Mouse (Mus musculus) neural tube, embryonic 15.5 days (tissue): ENCODE data around the gene Dcaf4. TPM values are rescaled to one million over a fixed set of nuclear protein-coding genes. Genes with fewer than 3 reads are reported as not detected.
A peak's percentile ranks its signal among the peaks of the same experiment; 100 is the strongest.

Experiments used
- ATAC-seq: fragments of 200-750 bp; cut with Nextera tagmentation; 2 replicates; pipeline ENCODE4 v1.8.0; 2017; ENCODE audit warnings: mild to moderate bottlenecking, moderate TSS enrichment, moderate library complexity; ENCODE audit not compliant: low FRiP score
- H3K27ac ChIP-seq: fragments of 300-500 bp; sonication (generic); replicated peaks from 2 replicates; pipeline ENCODE4 v1.5.1; 2015; ENCODE audit warnings: mild to moderate bottlenecking, inconsistent platforms
- H3K27me3 ChIP-seq: fragments of 300-500 bp; sonication (generic); replicated peaks from 2 replicates; pipeline ENCODE4 v1.6.1; 2015; ENCODE audit warnings: inconsistent platforms
- H3K36me3 ChIP-seq: fragments of 300-500 bp; sonication (generic); 2 replicates; pipeline ENCODE4 v1.6.1; 2015; ENCODE audit warnings: inconsistent platforms
- H3K4me1 ChIP-seq: fragments of 300-500 bp; sonication (generic); 2 replicates; pipeline ENCODE4 v1.6.1; 2015; ENCODE audit warnings: inconsistent platforms
- H3K4me2 ChIP-seq: fragments of 300-500 bp; sonication (generic); 2 replicates; pipeline ENCODE4 v1.6.1; 2015; ENCODE audit warnings: inconsistent platforms, mild to moderate bottlenecking, moderate library complexity
- H3K4me3 ChIP-seq: fragments of 300-500 bp; sonication (generic); replicated peaks from 2 replicates; pipeline ENCODE4 v1.5.1; 2015; ENCODE audit warnings: mild to moderate bottlenecking, inconsistent platforms
- H3K9ac ChIP-seq: fragments of 300-500 bp; sonication (generic); replicated peaks from 2 replicates; pipeline ENCODE4 v1.6.1; 2015; ENCODE audit warnings: mild to moderate bottlenecking, inconsistent platforms
- H3K9me3 ChIP-seq: fragments of 300-500 bp; sonication (generic); replicated peaks from 2 replicates; pipeline ENCODE4 v1.6.1; 2016; ENCODE audit warnings: inconsistent platforms
- WGBS: fragments of 180-500 bp; shearing (Covaris S2); methylation state at CpG from one replicate; pipeline ENCODE4 v1.1.7; 2015; ENCODE audit warnings: mixed read lengths; 5-methylcytosine and 5-hydroxymethylcytosine counted together
- polyA plus RNA-seq: library from polyadenylated mRNA; unstranded; fragments of >200 nt; fragmentation: Nextera tagmentation; extraction: Ambion mirVana; gene quantifications from 2 replicates; pipeline ENCODE4 v1.2.1, GENCODE M21; 2015

Gene Dcaf4
- polyA plus RNA-seq, 1 experiment from 2014 or later = 46.1 TPM

DNA sequence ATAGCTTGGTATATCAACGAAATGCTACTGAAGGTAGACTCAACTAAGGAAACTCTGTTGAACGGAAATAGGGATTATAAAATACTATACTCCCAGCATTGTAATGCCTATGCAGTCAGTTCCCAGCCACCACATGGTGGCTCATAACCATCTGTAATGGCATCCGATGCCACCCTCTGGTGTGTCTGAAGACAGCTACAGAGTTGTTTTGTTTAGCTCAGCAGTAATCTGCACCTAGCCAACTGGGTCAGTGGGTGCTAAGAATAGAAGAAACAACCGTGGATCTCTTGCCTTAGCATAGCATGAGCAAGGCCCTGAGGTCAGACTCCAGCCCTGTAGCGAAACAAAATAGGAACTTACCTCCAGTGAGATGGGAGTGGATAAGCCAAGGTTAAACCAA, 4.1 kb downstream of the Dcaf4 start:
- H3K27me3 ChIP-seq = no peaks in the 10 kb centered on the region
- peaks cover 29% of the 10 kb centered on the region for H3K4me1 ChIP-seq
- no peaks in the 10 kb centered on the region for H3K9me3 ChIP-seq
- no peak overlapping the region for H3K9ac ChIP-seq
- no peak overlapping the region for H3K4me2 ChIP-seq
- 77% methylated on average over 5 of the region's 5 CpGs for WGBS
- no peak overlapping the region for H3K4me3 ChIP-seq
- H3K27ac ChIP-seq = no peak overlapping the region
- ATAC-seq = no peak
- 0 out of 2 replicates have a peak, but pooled peaks cover 4% of the 10 kb centered on the region for H3K36me3 ChIP-seq

DNA sequence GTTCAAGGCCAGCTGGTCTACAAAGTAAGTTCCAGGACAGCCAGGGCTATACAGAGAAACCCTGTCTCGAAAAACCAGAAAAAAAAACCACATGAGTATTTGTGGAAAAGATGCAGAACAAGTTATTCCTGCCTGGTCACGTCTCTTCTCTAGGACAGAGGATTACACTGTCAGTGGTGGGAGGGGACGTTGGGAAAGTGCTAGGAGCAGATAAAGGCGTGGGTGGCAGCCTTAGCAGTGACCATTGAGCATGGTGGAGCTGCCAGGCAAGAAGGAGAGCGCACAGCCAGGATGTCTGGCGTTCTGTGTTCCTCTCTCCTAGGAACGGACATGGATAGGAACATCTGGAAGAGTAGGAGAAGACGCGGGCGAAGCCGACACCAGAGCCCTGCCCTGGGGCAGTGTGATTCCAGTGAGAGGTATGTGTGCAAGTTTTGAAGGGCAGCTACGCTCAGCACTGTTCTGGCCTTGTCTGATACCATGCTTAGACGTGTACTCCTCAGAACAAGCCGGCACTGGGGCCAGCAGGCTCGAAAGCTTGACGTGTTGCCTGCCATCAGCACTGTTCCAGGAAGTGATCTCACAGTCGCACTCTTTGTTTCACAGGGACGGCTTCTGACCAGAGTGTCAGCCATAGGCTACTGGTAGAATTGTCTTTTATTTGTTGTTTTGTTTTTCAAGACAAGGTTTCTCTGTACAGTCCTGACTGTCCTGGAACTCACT, 5.7 kb downstream of the Dcaf4 start:
- peaks cover 12% of the 10 kb centered on the region; the same call in 1 of the 2 replicates for H3K36me3 ChIP-seq
- no peak overlapping the region for H3K9ac ChIP-seq
- H3K4me2 ChIP-seq = no peak overlapping the region
- no peaks in the 10 kb centered on the region for H3K27me3 ChIP-seq
- no peak for ATAC-seq
- 87% methylated on average over 18 of the region's 18 CpGs for WGBS
- no peaks in the 10 kb centered on the region for H3K9me3 ChIP-seq
- peaks cover 23% of the 10 kb centered on the region for H3K4me1 ChIP-seq
- no peak overlapping the region for H3K4me3 ChIP-seq
- no peak overlapping the region for H3K27ac ChIP-seq

DNA sequence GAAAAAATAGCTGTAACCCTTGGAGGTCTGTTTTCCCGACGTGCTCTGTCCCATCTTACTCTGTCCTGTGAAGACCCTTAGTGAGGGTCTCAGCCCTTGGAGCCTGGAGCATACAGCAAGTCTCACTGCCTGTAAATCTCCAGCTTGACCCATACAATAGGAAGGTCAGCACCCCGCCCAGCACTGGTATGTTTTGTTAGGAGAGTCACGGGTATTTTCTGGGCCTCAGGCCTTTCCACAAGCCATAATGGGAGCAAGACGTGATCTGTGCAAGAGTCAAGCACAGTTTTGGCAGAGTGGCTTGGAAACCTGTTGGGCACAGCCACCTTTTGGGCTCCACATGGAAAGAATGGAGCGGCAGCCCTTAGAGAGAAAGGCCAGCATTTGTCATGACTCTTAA, 7.5 kb downstream of the Dcaf4 start:
- Histone ChIP-seq H3K4me2 (no peak overlapping the region), H3K36me3 (peaks cover 29% of the 10 kb centered on the region), H3K4me1 (peaks cover 6% of the 10 kb centered on the region; the same call in 1 of the 2 replicates), H3K9me3 (no peaks in the 10 kb centered on the region), H3K9ac (no peak overlapping the region), H3K4me3 (no peak overlapping the region), H3K27me3 (no peaks in the 10 kb centered on the region), H3K27ac (no peak overlapping the region)
- WGBS = 42% methylated on average over 6 of the region's 6 CpGs
- no peak for ATAC-seq

DNA sequence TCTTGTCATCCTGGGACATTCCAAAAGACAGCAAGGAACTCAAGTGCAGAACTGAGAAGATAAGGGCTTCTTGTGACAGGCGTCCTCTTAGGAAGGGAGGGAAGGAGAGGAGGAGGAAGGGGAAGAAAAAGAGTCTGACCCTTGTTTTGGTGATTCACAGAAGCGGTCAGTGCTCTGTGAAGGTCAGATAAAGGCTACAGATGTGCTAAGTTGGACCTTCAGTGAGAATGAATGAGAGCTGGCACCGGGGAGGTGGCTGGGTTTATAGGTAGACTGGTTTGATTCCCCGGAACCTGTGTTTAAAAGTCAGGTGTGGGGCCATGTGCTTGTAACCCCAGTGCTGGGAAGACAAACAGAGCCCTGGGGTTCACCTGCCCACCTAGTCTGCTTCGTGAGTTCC, 8.4 kb downstream of the Dcaf4 start:
- Histone ChIP-seq H3K4me3 (no peak overlapping the region), H3K9ac (no peak overlapping the region), H3K36me3 (peaks cover 33% of the 10 kb centered on the region), H3K9me3 (no peaks in the 10 kb centered on the region), H3K4me1 (no peaks in the 10 kb centered on the region), H3K27ac (no peak overlapping the region), H3K4me2 (no peak overlapping the region), H3K27me3 (no peaks in the 10 kb centered on the region)
- WGBS = 93% methylated on average over 5 of the region's 5 CpGs
- ATAC-seq = no peak

DNA sequence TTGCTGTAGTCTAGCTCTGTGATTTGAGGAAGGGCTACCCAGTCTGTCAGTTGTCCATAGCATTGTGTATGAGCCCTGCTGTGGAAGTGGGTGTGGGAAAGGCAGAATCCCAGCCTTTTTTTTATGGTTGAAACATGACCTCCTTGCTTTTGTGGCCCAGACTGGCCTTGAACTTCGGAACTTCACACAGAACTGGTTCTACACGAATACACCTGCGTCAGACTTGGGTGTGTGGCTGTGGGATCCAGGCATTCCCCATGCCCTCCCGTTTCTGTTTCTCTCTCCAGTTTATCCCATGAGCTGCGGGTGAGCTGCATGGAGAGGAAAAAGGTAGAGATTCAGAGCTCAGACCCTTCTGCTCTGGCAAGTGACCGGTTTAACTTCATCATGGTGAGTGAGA, 11.7 kb downstream of the Dcaf4 start:
- no peak for ATAC-seq
- Histone ChIP-seq H3K4me3 (no peak overlapping the region), H3K9ac (no peak overlapping the region), H3K27me3 (no peaks in the 10 kb centered on the region), H3K36me3 (peaks cover 46% of the 10 kb centered on the region), H3K27ac (no peak overlapping the region), H3K4me1 (peaks cover 5% of the 10 kb centered on the region), H3K4me2 (no peak overlapping the region), H3K9me3 (no peaks in the 10 kb centered on the region)
- WGBS = 85% methylated on average over 6 of the region's 6 CpGs

DNA sequence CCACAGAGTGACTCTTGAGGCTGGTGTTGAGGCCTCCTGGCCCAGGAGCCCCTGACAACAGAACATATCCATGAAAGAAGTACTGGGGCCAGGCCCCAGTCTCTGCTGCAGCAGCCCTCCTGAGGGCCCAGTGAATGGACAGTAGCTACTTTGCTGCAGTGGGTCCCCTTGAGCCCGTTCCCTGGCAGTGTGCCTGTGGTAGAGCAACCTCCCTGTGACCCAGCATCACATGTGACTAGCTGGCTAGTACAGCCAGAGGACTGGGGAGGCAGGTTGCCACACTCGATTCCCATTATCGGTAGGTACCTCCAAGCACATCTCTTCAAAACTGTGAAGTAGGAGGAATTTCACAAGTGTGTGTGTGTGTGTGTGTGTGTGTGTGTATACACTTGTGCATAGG, 12.7 kb downstream of the Dcaf4 start:
- no peak overlapping the region for H3K27ac ChIP-seq
- no peaks in the 10 kb centered on the region for H3K9me3 ChIP-seq
- H3K9ac ChIP-seq = no peak overlapping the region
- no peak overlapping the region for H3K4me3 ChIP-seq
- ATAC-seq = no peak
- H3K27me3 ChIP-seq = no peaks in the 10 kb centered on the region
- WGBS = 80% methylated on average over 3 of the region's 3 CpGs
- peaks cover 49% of the 10 kb centered on the region for H3K36me3 ChIP-seq
- H3K4me2 ChIP-seq = no peak overlapping the region
- H3K4me1 ChIP-seq = peaks cover 5% of the 10 kb centered on the region

DNA sequence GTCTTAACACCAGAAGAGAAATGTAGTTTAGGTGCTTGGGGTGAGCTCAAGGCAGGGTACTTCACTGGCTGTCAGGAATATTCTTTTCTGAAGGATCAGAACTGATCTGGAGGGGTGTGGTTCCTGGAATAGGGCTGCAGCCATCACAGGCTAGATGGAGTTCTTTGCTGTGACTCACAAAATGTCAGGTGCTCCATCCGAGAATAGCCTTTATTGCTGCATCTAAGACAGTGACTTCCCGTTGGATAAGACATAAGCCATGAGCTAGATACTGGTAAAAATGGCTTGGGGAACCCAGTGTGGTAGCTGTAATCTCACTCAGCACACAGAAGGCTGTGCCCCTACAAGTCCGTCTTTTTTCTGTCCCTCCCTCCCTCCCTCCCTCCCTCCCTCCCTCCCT, 13.9 kb downstream of the Dcaf4 start:
- H3K9ac ChIP-seq = no peak overlapping the region
- peaks cover 60% of the 10 kb centered on the region for H3K36me3 ChIP-seq
- H3K4me3 ChIP-seq = no peak overlapping the region
- no peaks in the 10 kb centered on the region for H3K9me3 ChIP-seq
- no peak overlapping the region for H3K4me2 ChIP-seq
- no peak overlapping the region for H3K27ac ChIP-seq
- WGBS = 79% methylated on average over 3 of the region's 3 CpGs
- peaks cover 5% of the 10 kb centered on the region for H3K4me1 ChIP-seq
- H3K27me3 ChIP-seq = no peaks in the 10 kb centered on the region
- no peak for ATAC-seq

DNA sequence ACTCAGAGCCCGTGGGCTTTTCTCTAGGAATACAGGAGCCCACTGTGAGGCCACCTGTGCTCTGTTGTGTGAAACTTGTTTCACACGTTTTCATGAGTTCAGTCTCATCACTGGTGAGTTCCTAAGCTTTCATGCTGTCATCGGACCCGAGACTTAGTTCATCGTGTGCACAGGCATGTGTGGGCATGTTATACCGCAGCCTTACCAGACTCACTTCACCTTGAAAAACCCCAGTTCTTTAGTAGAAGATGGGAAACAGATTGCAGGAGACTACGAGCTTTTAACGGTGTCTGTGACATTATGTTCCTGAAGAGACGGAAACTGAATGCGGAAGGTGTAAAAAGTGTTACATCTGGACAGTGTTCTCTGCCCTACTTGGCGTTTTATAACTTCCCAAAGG, 15.2 kb downstream of the Dcaf4 start:
- WGBS = 88% methylated on average over 11 of the region's 11 CpGs
- H3K9ac ChIP-seq = no peak overlapping the region
- H3K27me3 ChIP-seq = no peaks in the 10 kb centered on the region
- H3K4me2 ChIP-seq = no peak overlapping the region
- H3K4me3 ChIP-seq = no peak overlapping the region
- ATAC-seq = no peak
- H3K4me1 ChIP-seq = peaks cover 5% of the 10 kb centered on the region
- H3K36me3 ChIP-seq = peaks cover 66% of the 10 kb centered on the region
- no peaks in the 10 kb centered on the region for H3K9me3 ChIP-seq
- no peak overlapping the region for H3K27ac ChIP-seq

DNA sequence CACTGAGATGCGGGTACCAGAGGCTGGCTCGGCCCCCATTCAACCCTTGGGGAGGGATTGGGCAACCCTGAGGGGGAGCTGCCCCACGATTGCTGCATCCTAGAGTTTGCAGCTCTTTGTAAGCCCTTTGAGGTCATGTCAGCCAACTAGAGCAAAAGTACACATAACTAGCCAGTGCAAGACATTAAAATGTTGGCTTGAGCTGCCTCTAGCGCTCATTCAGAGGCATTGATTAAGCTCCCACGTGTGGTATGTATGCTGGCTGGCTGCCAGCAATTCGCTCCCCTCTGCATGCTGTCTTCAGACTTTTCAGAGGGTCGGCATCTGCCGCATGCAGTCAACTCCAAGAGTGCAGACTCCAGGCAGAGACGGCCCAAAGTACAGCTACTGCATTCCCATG, 15.8 kb downstream of the Dcaf4 start:
- no peak overlapping the region for H3K9ac ChIP-seq
- peaks cover 69% of the 10 kb centered on the region for H3K36me3 ChIP-seq
- no peaks in the 10 kb centered on the region for H3K27me3 ChIP-seq
- no peak overlapping the region for H3K4me3 ChIP-seq
- peaks cover 5% of the 10 kb centered on the region for H3K4me1 ChIP-seq
- ATAC-seq = peak; percentile 52; the same call in 1 of the 2 replicates
- H3K27ac ChIP-seq = 0 out of 2 replicates have a peak overlapping the region, but pooled peaks have one; percentile 7
- no peaks in the 10 kb centered on the region for H3K9me3 ChIP-seq
- H3K4me2 ChIP-seq = no peak overlapping the region
- WGBS = 29% methylated on average over 9 of the region's 9 CpGs

DNA sequence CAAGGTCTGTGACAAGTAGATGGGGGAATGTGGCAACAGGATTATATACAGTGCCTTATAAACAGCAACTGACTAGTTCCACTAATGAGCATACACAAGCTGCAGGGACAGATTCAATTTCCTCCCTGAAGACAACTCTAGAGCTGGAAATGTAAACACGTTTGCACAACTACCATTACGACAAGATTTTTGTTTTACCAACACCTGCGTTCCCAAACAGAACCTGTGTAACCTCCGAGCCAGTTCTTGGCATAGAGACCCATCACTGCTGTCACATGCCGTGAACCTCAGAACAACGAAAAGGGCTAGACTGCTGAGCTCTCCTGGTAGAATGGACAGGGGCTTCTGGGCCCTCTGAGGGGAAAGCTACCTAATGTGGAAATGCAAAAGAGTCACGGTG, 23.7 kb downstream of the Dcaf4 start:
- Histone ChIP-seq H3K4me2 (no peak overlapping the region), H3K9me3 (no peaks in the 10 kb centered on the region), H3K9ac (no peak overlapping the region), H3K27ac (no peak overlapping the region), H3K27me3 (no peaks in the 10 kb centered on the region), H3K4me3 (no peak overlapping the region), H3K4me1 (no peaks in the 10 kb centered on the region), H3K36me3 (peaks cover 63% of the 10 kb centered on the region)
- 86% methylated on average over 7 of the region's 7 CpGs for WGBS
- no peak for ATAC-seq

DNA sequence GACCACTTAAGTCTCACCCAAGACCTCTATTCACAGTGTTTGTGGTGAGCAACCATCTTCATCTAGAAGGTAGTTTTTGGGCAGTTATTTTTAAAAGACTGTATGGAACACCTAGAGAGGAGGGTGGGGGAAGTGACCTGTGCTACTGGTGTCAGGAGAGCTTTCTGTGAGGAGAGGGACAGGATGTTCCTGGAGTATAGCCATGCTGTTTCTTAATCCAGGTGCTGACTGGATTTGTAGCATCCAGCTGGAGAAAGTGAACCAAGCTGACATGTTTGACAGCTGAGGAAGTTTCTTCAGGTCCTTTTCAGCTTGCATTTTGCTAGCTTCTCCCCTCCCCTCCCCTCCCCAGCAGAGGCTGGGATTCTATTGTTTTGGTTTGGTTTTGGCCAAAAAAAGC, 24.5 kb downstream of the Dcaf4 start:
- Histone ChIP-seq H3K9me3 (no peaks in the 10 kb centered on the region), H3K4me1 (no peaks in the 10 kb centered on the region), H3K36me3 (peaks cover 56% of the 10 kb centered on the region), H3K9ac (no peak overlapping the region), H3K27me3 (no peaks in the 10 kb centered on the region), H3K4me3 (no peak overlapping the region), H3K4me2 (no peak overlapping the region), H3K27ac (no peak overlapping the region)
- ATAC-seq = no peak

DNA sequence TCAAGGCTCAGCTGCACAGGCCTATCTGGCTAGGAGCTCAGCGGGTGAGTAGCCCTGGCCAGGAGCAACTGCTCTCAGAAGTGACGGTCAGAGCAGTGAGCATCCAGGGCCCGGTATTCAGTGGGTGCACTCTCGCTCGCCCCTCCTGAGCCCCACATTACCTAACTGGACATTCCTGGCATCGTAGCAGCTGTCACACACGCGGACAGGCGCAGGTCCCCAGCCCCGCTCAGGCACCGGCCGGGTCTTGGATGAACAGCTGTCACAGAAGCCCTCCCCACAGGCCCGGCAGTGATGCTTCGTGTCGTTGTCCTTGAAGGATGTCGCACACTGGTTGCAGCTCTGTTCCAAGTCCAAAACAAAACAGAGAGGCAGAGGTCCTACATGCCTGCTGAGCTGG, 31.0 kb downstream of the Dcaf4 start:
- 91% methylated on average over 16 of the region's 16 CpGs for WGBS
- H3K9me3 ChIP-seq = no peaks in the 10 kb centered on the region
- ATAC-seq = no peak
- H3K27me3 ChIP-seq = no peaks in the 10 kb centered on the region
- H3K4me1 ChIP-seq = no peaks in the 10 kb centered on the region
- H3K27ac ChIP-seq = no peak overlapping the region
- H3K36me3 ChIP-seq = peaks cover 79% of the 10 kb centered on the region
- no peak overlapping the region for H3K9ac ChIP-seq
- no peak overlapping the region for H3K4me2 ChIP-seq
- H3K4me3 ChIP-seq = no peak overlapping the region
